In the genomic region with DNA sequence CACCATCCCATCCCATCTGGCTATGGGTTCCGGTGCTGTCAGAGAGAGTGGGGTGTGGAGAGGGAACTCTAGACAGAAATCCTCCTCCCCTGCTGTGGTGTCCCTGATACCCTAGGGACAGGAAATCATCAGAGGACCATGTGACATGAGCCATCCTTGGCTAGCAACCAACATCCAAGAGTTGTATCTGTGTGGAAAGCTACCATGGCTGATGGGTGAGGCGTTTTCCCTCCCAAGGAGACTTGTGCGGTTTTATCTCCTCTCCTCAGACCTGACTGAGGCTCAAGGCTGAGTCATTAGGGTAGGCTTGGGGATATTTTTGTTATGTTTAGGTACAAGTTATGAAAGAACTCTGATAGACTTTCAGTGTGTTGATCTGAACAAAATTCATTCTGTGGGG, we compare ENCODE assay signal across 12 mouse cellular contexts. TPM values are rescaled to one million over a fixed set of nuclear protein-coding genes. Genes with fewer than 3 reads are reported as not detected.
A peak's percentile ranks its signal among the peaks of the same experiment; 100 is the strongest.
DNase-seq lines count a peak whose midpoint lies in the region; ATAC-seq lines count a peak whose summit lies in the region.
"Had no signal": no experiment of that assay in that cellular context is flagged by ENCODE, and none has a peak within 500 bp of the region (broad histone marks: within the 10 kb centered on the region; RNA-seq: fewer than 3 reads in every experiment).

No protein-coding gene starts in this region.

- peaks cover 10% of the 10 kb centered on the region; the same call in 1 of the 2 replicates for H3K4me1 ChIP-seq in hindbrain, embryonic 10.5 days (replicated peaks)
- H3K4me1 ChIP-seq: hindbrain, embryonic 13.5 days; lung, embryonic 15.5 days had no signal

- ATAC-seq in hematopoietic stem cell, adult 5-6 weeks (replicated peaks in 1 of 2; ENCODE audit: insufficient read depth in 1 of 2, low FRiP score in 2 of 2, low TSS enrichment in 1 of 2, low read depth in 1 of 2, poor library complexity in 2 of 2, severe bottlenecking in 2 of 2): peak; percentile 22 to 60; a peak in 2 of 4 replicates
- ATAC-seq in megakaryocyte, adult 5-6 weeks (ENCODE audit: poor library complexity, severe bottlenecking): peak; percentile 40; the same call in 1 of the 2 replicates
- ATAC-seq: forebrain, postnatal 0 days; Patski had no signal

- H3K27me3 ChIP-seq in hindbrain, embryonic 10.5 days (ENCODE audit: insufficient read depth, poor library complexity, severe bottlenecking): no peaks in the 10 kb centered on the region
- H3K27me3 ChIP-seq: hindbrain, embryonic 13.5 days; lung, embryonic 15.5 days; Patski had no signal

- H3K4me3 ChIP-seq in hindbrain, embryonic 10.5 days: no peak overlapping the region
- H3K4me3 ChIP-seq: hindbrain, embryonic 13.5 days; lung, embryonic 15.5 days had no signal

- H3K36me3 ChIP-seq in hindbrain, embryonic 10.5 days: no peaks in the 10 kb centered on the region
- H3K36me3 ChIP-seq: hindbrain, embryonic 13.5 days; lung, embryonic 15.5 days had no signal

- WGBS in hindbrain, embryonic 10.5 days: 88% methylated on average over 3 of the region's 3 CpGs

- DNase-seq in 3134 (ENCODE audit: extremely low read depth, insufficient read length, low spot score) (peak; percentile 40), 416B (ENCODE audit: low read depth) (peak; percentile 95)
- no peak for DNase-seq in left cerebral cortex, adult 8-10 months (ENCODE audit: low spot score in 2 of 2)
- DNase-seq in hindbrain, embryonic 10.5 days (ENCODE audit: low spot score): no peak
- DNase-seq in cerebellum, adult 11-12 months: no peak
- DNase-seq: forebrain, postnatal 0 days; heart, adult 18-20 months had no signal

- no peak overlapping the region for H3K27ac ChIP-seq in hindbrain, embryonic 10.5 days
- H3K27ac ChIP-seq: hindbrain, embryonic 13.5 days; lung, embryonic 15.5 days had no signal

- no peaks in the 10 kb centered on the region for H3K9me3 ChIP-seq in hindbrain, embryonic 10.5 days
- H3K9me3 ChIP-seq: hindbrain, embryonic 13.5 days; lung, embryonic 15.5 days had no signal

RNA-seq across cellular contexts. Expression of a gene that starts 16.4 kb away (rescaled TPM):
- total RNA-seq in hematopoietic stem cell, adult 5-6 weeks (2017): 25.5 and 35.0 TPM in 2 replicates
- 50.4 and 52.9 TPM in 2 replicates for total RNA-seq in megakaryocyte, adult 5-6 weeks (2015)
- 46.9 and 51.0 TPM in 2 replicates for total RNA-seq in megakaryocyte, adult 5-6 weeks (2017)
- total RNA-seq in left cerebral cortex, adult 8-10 months (2022): 10 to 100 TPM; 37.5 to 39.5 (median 38.6) TPM
- 57.8 and 64.0 TPM in 2 replicates for polyA plus RNA-seq in hindbrain, embryonic 10.5 days (2016; fragmentation: Nextera tagmentation; extraction: Ambion mirVana)

RNA-seq across cellular contexts. Expression of a gene that starts 17.7 kb away (rescaled TPM):
- 37.3 and 44.5 TPM in 2 replicates for total RNA-seq in hematopoietic stem cell, adult 5-6 weeks (2017)
- 49.9 and 51.2 TPM in 2 replicates for total RNA-seq in megakaryocyte, adult 5-6 weeks (2015)
- total RNA-seq in megakaryocyte, adult 5-6 weeks (2017): 43.6 and 47.6 TPM in 2 replicates
- total RNA-seq in left cerebral cortex, adult 8-10 months (2022): 10 to 100 TPM; 45.2 to 54.3 (median 49.9) TPM
- 73.4 and 73.8 TPM in 2 replicates for polyA plus RNA-seq in hindbrain, embryonic 10.5 days (2016; fragmentation: Nextera tagmentation; extraction: Ambion mirVana)

RNA-seq across cellular contexts. Expression of a gene that starts 56.1 kb away (rescaled TPM):
- 21.9 and 30.1 TPM in 2 replicates for total RNA-seq in hematopoietic stem cell, adult 5-6 weeks (2017)
- 26.1 and 35.6 TPM in 2 replicates for total RNA-seq in megakaryocyte, adult 5-6 weeks (2015)
- 11.3 and 12.3 TPM in 2 replicates for total RNA-seq in megakaryocyte, adult 5-6 weeks (2017)
- 10 to 100 TPM; 38.8 to 46.3 (median 45.3) TPM for total RNA-seq in left cerebral cortex, adult 8-10 months (2022)
- polyA plus RNA-seq in hindbrain, embryonic 10.5 days (2016; fragmentation: Nextera tagmentation; extraction: Ambion mirVana): 85.8 and 89.3 TPM in 2 replicates

Comparison
In these comparisons a context has a peak if more than half of its experiments do, and no peak if none do; other contexts are left out.
1. DNase-seq: peak in 3134 (single experiment) and 416B (single experiment); none in left cerebral cortex, adult 8-10 months (0 of 2), hindbrain, embryonic 10.5 days (single experiment) and cerebellum, adult 11-12 months (single experiment).